Mouse (Mus musculus) left cerebral cortex, adult 9 months (tissue): ENCODE results near the gene Gm11397.
"Not testable (repeated sequence)": the region's sequence is repeated elsewhere in the genome, so short reads cannot be mapped to it uniquely, and the experiment has no call there.

ENCODE experiments used
- DNase-seq, 2 experiments: peaks; one replicate each; pipeline ENCODE4 v3.0.0; 2022; ENCODE audit warnings: low spot score in 2 of 2

Gm11397 gene

GRCm38 (mm10) chr13:33395461-33395860 is at the start of gene Gm11397:
TSS of gene Gm11397 (plus strand) at chr13:33395761.
- DNase-seq, result not testable (repeated sequence)

GRCm38 (mm10) chr13:33356666-33357065 is 38.9 kb upstream of the Gm11397 start:
- DNase-seq, result not testable (repeated sequence)

- not testable (repeated sequence) for DNase-seq
Measured at GRCm38 (mm10) chr13:33432714-33433113, 37.2 kb downstream of the Gm11397 start.
